Mouse (Mus musculus) liver, embryonic 13.5 days (tissue): ENCODE measurements around the gene Mtf1. TPM values are rescaled to one million over a fixed set of nuclear protein-coding genes. Genes with fewer than 3 reads are reported as not detected.

Experiments used
- ATAC-seq: fragments of 200-750 bp; cut with Nextera tagmentation; 2 replicates; pipeline ENCODE4 v1.8.0; 2017; ENCODE audit warnings: low read depth, mild to moderate bottlenecking, moderate number of reproducible peaks, moderate library complexity
- DNase-seq: peaks from one replicate; pipeline ENCODE4 v3.0.0; 2022
- H3K27ac ChIP-seq: fragments of 300-500 bp; sonication (generic); 2 replicates; pipeline ENCODE4 v1.5.1; 2015; ENCODE audit warnings: moderate library complexity, mild to moderate bottlenecking, inconsistent platforms
- H3K27me3 ChIP-seq: fragments of 300-500 bp; sonication (generic); 2 replicates; pipeline ENCODE4 v1.6.1; 2015; ENCODE audit warnings: mild to moderate bottlenecking, inconsistent platforms
- H3K36me3 ChIP-seq: fragments of 300-500 bp; sonication (generic); 2 replicates; pipeline ENCODE4 v1.6.1; 2015; ENCODE audit warnings: mild to moderate bottlenecking, inconsistent platforms
- H3K4me1 ChIP-seq: fragments of 300-500 bp; sonication (generic); replicated peaks from 2 replicates; pipeline ENCODE4 v1.6.1; 2015; ENCODE audit warnings: inconsistent platforms
- H3K4me2 ChIP-seq: fragments of 300-500 bp; sonication (generic); 2 replicates; pipeline ENCODE4 v1.6.1; 2015; ENCODE audit warnings: inconsistent platforms, mild to moderate bottlenecking, moderate library complexity
- H3K4me3 ChIP-seq: fragments of 300-500 bp; sonication (generic); replicated peaks from 2 replicates; pipeline ENCODE4 v1.5.1; 2015; ENCODE audit warnings: mild to moderate bottlenecking, inconsistent platforms
- H3K9ac ChIP-seq: fragments of 300-500 bp; sonication (generic); 2 replicates; pipeline ENCODE4 v1.6.1; 2015; ENCODE audit warnings: mild to moderate bottlenecking, inconsistent platforms
- H3K9me3 ChIP-seq: fragments of 300-500 bp; sonication (generic); replicated peaks from 2 replicates; pipeline ENCODE4 v1.6.1; 2016; ENCODE audit warnings: inconsistent platforms
- WGBS: fragments of 180-500 bp; shearing (Covaris S2); methylation state at CpG from one replicate; pipeline ENCODE4 v1.1.7; 2015; ENCODE audit not compliant: insufficient replicate concordance; 5-methylcytosine and 5-hydroxymethylcytosine counted together
- polyA plus RNA-seq: library from polyadenylated mRNA; unstranded; fragments of >200 nt; fragmentation: Nextera tagmentation; extraction: Ambion mirVana; gene quantifications from 2 replicates; pipeline ENCODE4 v1.2.1, GENCODE M21; 2015

The Mtf1 gene
- polyA plus RNA-seq, 1 experiment from 2014 or later = 14.4 TPM

DNA sequence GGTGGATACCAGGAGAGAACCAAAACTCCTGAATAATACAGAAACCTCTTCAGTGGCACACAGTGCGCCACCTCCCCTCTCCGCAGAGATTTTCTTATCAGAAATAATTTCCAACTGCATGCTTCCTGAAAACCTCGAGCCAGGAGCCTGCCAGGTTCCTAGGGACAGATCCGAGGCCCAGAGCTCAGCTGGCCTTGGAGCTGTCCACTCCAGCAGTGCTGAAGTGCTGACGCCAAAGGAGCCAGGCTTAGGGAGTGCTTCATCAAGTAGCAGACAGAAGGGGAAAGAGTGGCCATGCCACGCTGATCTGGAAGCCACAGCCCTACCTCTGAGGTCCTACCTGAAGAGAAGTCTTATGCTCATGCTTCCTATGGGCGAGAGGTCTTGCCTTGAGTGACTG, 58.5 kb downstream of the Mtf1 start:
- 6% methylated on average over 7 of the region's 7 CpGs for WGBS
- peaks cover 18% of the 10 kb centered on the region for H3K36me3 ChIP-seq
- DNase-seq = peak; percentile 45
- H3K9ac ChIP-seq = no peak overlapping the region
- H3K4me3 ChIP-seq = no peak overlapping the region
- H3K27me3 ChIP-seq = peaks cover 41% of the 10 kb centered on the region
- no peaks in the 10 kb centered on the region for H3K9me3 ChIP-seq
- H3K4me2 ChIP-seq = no peak overlapping the region
- no peaks in the 10 kb centered on the region for H3K4me1 ChIP-seq
- no peak overlapping the region for H3K27ac ChIP-seq
- ATAC-seq = no peak

DNA sequence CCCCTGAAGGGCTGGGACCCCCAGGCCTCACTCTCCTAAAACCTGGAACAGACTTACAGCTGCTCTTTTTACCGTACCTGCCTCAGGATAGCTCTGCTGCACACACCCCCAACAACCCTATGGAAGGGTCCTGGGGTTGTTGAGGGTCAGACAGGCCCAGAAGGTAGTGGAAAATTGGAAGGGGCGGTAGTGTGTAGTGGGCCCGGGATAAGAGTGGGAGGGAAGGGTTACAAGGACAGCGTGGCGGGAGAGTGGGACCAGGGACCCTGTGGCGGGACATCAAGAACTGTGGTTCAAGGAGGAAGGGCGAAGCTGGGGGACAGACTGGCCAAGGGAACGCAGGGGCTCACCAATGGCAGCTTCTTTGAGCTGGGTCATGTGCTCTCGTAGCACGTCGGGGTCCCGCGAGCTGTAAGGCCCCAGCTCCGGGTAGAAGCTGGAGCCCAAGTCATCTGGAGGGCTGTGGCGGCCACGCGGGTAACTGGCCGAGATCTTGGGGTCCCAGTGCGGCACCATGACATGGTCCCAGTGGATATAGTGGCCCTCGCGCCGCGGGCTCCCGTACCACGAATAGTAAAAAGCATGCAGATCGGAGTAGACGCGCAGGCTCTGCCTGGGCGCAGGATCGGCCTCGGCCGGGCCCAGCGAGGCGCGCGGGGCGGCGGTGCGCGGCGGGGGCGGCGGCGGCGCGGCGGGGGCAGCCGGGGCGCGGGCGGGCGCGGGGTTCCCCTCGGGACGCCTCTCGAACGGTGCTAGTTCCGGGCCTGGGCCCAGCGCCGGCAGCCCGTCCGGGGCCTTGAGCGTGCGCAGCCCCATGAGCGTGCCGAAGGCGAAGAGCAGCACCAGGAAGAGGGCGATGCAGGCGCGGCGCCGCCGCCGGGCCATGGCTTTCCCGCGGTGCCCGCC, 59.6 kb downstream of the Mtf1 start, which contains the start of gene Maneal:
Maneal (minus strand) TSS at position 889 of the 906 bp plus-strand sequence.
- peak within 1 kb of the TSS; percentile 39 for H3K4me3 ChIP-seq
- peaks cover 41% of the 10 kb centered on the region for H3K27me3 ChIP-seq
- no peak within 1 kb of the TSS for H3K9ac ChIP-seq
- no peak within 1 kb of the TSS for H3K27ac ChIP-seq
- H3K4me1 ChIP-seq = no peaks in the 10 kb centered on the region
- peaks cover 7% of the 10 kb centered on the region for H3K36me3 ChIP-seq
- no peaks in the 10 kb centered on the region for H3K9me3 ChIP-seq
- no peak for DNase-seq
- no peak for ATAC-seq
- H3K4me2 ChIP-seq = peak within 1 kb of the TSS; percentile 52
- WGBS = 6% methylated on average over 52 of the region's 77 CpGs

DNA sequence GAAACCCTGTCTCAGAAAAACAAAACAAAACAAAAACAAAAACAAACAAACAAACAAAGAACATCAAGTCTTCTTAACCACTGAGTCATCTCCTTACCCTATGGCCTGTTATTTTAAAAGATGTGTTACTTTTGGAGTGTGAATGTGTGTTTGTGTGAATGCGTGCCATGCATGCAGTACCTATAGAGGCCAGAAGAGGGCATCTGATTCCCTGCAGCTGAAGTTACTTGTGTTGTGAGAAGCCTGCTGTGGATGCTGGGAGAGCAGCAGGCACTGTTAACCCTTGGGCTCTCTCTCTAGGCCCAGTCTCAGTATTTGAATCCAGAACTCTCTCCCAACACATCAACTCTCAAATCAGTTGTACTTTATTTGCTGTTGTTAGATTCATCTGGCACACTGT, 70.8 kb downstream of the Mtf1 start:
- H3K4me1 ChIP-seq = no peaks in the 10 kb centered on the region
- H3K27me3 ChIP-seq = no peaks in the 10 kb centered on the region
- 79% methylated on average over 1 of the region's 1 CpGs for WGBS
- no peak for ATAC-seq
- no peak overlapping the region for H3K4me2 ChIP-seq
- no peak overlapping the region for H3K9ac ChIP-seq
- no peak overlapping the region for H3K27ac ChIP-seq
- 0 out of 2 replicates have a peak, but pooled peaks cover 4% of the 10 kb centered on the region for H3K9me3 ChIP-seq
- H3K36me3 ChIP-seq = no peaks in the 10 kb centered on the region
- no peak for DNase-seq
- no peak overlapping the region for H3K4me3 ChIP-seq

DNA sequence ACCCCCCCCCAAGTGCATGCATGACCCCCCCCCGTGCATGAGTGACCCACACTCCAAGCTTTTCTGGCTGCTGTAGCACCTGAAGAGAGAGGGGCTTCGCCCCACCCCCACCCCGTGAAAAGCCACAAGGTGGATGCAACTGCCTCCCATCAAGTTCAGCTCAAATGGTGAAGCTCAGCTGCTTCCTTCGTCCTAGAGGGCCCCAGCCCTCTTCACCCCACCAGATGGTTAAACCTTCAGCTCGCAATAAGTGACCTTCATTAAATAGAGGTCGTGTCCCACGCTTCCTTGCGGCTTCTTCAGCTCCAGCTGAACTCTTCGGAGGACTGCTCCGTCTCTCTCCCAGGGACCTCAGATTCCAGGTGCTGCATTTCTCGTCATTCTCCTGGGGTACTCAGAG, 78.7 kb downstream of the Mtf1 start, which contains the start of gene Epha10:
Epha10 (plus strand) TSS at position 301 of the 400 bp plus-strand sequence.
- Histone ChIP-seq H3K4me1 (peaks cover 7% of the 10 kb centered on the region; the same call in 1 of the 2 replicates), H3K4me3 (peak within 1 kb of the TSS; percentile 32), H3K27me3 (peaks cover 68% of the 10 kb centered on the region), H3K9me3 (no peaks in the 10 kb centered on the region), H3K9ac (no peak within 1 kb of the TSS), H3K36me3 (no peaks in the 10 kb centered on the region), H3K4me2 (peak within 1 kb of the TSS; percentile 43), H3K27ac (no peak within 1 kb of the TSS)
- DNase-seq = no peak
- ATAC-seq = no peak
- 7% methylated on average over 11 of the region's 11 CpGs for WGBS

DNA sequence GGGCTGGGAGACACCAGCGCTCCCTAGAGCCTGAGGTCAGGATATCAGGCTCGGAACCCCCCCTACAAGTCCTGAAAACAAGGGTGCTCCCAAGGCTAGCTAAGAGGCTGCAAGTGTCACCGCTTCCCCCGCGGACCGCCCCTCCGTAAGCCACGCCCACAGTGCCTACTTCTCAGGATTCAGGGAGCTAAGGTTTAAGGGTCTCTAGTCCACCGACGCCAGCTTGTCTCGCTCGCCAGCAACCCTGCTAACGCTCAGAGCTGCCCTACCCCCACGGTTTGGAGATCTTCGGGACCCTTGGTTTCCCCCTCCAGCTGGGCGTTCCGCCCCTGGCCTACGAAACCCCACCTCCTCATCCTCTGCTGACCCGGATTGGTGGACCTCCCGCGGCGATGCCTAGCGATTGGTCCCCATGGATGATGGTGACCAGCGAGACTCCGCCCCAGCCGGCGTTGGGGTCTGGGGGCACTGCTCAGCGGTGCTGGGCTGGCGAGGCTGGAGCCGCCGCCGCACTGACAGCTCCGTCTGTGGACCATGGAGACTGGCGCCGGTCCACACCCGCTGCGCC, 79.5 kb downstream of the Mtf1 start:
- peak overlapping the region; percentile 43 for H3K4me2 ChIP-seq
- no peak for ATAC-seq
- peaks cover 7% of the 10 kb centered on the region; the same call in 1 of the 2 replicates for H3K4me1 ChIP-seq
- H3K9me3 ChIP-seq = no peaks in the 10 kb centered on the region
- DNase-seq = no peak
- no peaks in the 10 kb centered on the region for H3K36me3 ChIP-seq
- H3K27ac ChIP-seq = no peak overlapping the region
- H3K9ac ChIP-seq = no peak overlapping the region
- H3K27me3 ChIP-seq = peaks cover 77% of the 10 kb centered on the region
- 2% methylated on average over 37 of the region's 37 CpGs for WGBS
- peak overlapping the region; percentile 32 for H3K4me3 ChIP-seq

DNA sequence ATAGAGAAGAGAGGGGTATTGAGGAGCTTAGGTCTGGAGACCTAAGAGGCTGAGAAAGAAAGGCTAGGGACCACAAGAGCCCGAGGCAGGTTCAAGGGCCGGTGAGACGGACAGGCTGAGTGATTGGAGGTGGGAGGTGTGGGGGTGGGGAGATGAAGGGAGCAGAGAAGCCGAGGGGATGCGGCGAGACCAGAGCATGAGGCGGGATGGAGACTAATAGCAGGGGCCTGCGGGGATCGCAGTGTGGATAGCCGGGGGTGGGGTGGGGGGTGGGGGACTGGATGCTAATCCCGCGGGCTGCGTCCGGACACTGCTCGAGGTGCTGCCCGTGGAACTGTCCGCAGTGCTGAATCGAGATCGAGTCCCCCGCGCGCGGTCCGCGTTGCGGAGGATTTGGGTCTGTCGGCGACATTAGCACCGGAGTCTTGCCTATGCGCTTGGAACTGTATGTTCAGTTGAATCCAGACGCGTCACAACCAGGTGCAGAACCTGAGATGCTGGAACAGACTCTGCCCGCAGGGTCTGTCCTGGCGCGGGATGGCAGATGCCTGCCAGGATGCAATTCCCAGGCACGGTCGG, 80.3 kb downstream of the Mtf1 start:
- Histone ChIP-seq H3K36me3 (no peaks in the 10 kb centered on the region), H3K9ac (no peak overlapping the region), H3K4me1 (peaks cover 7% of the 10 kb centered on the region; the same call in 1 of the 2 replicates), H3K9me3 (no peaks in the 10 kb centered on the region), H3K27ac (no peak overlapping the region), H3K4me3 (no peak overlapping the region), H3K27me3 (peaks cover 82% of the 10 kb centered on the region), H3K4me2 (no peak overlapping the region)
- ATAC-seq (no peak), DNase-seq (no peak)
- WGBS = 3% methylated on average over 37 of the region's 37 CpGs

DNA sequence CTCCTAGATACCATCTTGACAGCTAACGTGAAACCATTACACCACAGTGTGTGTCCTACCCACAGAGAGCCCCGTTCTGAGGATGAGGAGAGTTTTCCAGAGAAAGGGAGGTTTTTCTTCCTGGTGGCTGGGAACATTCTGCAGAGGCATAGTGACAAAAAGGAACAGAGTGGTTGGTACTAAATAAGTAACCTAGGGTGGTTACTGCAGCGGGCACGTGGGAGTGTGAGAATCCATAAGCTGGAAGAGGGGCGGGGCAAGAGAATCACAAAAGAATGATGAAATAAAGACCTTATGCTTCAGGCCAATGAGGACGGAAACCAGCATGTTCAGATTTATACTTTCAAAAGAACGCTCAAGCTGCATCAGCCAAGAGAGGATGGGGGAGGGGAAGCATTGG, 86.8 kb downstream of the Mtf1 start:
- no peak overlapping the region for H3K4me2 ChIP-seq
- H3K4me1 ChIP-seq = no peaks in the 10 kb centered on the region
- no peaks in the 10 kb centered on the region for H3K36me3 ChIP-seq
- DNase-seq = no peak
- H3K27me3 ChIP-seq = peaks cover 85% of the 10 kb centered on the region
- no peak overlapping the region for H3K27ac ChIP-seq
- H3K9ac ChIP-seq = no peak overlapping the region
- 50% methylated on average over 7 of the region's 7 CpGs for WGBS
- H3K9me3 ChIP-seq = no peaks in the 10 kb centered on the region
- no peak for ATAC-seq
- H3K4me3 ChIP-seq = no peak overlapping the region

DNA sequence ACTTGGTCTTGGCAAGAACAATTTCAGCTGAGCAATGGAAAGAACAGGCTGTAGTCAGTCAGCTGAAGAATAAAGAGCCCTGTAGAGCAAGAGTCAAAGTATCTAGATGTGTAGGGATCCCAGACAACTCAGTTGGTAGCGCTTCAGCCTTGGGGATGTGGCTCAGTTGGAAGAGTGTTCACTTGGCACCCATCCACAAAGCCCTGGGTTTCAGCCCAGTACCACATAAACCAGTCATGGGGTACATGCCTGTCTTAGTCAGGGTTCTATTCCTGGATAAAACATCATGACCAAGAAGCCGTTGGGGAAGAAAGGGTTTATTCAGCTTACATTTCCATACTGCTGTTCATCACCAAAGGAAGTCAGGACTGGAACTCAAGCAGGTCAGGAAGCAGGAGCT, 88.0 kb downstream of the Mtf1 start:
- Histone ChIP-seq H3K9me3 (no peaks in the 10 kb centered on the region), H3K27me3 (peaks cover 86% of the 10 kb centered on the region)

DNA sequence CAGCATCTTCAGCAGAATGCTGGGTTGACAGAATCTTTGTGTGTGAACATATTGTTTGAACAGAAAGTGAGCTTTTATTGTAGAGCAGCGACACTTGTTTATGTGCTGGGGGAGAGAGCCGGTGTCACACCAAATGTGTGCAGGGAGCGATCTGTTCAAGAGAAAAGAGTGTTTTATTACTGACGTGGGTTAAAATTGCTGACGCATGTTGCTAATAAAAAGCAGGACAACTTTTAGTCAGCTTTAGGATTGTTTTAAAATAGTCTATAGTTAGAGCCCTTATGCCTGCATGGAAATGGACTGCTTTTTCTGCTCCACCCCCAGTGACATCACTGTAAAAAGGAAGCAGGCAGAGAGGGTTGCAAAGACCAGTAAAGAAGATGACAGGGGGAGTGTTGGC, 88.9 kb downstream of the Mtf1 start:
- Histone ChIP-seq H3K27me3 (peaks cover 88% of the 10 kb centered on the region), H3K36me3 (no peaks in the 10 kb centered on the region), H3K9me3 (no peaks in the 10 kb centered on the region), H3K4me3 (no peak overlapping the region), H3K9ac (no peak overlapping the region), H3K27ac (no peak overlapping the region), H3K4me2 (no peak overlapping the region), H3K4me1 (0 out of 2 replicates have a peak, but pooled peaks cover 5% of the 10 kb centered on the region)
- ATAC-seq (no peak), DNase-seq (no peak)
- 55% methylated on average over 5 of the region's 5 CpGs for WGBS

More for the DNA sequence above, 88.0 kb downstream of the Mtf1 start:
- H3K4me3 ChIP-seq = no peak overlapping the region
- no peak overlapping the region for H3K27ac ChIP-seq
- ATAC-seq (no peak), DNase-seq (no peak)
- no peak overlapping the region for H3K4me2 ChIP-seq
- H3K9ac ChIP-seq = no peak overlapping the region
- H3K36me3 ChIP-seq = no peaks in the 10 kb centered on the region
- H3K4me1 ChIP-seq = 0 out of 2 replicates have a peak, but pooled peaks cover 3% of the 10 kb centered on the region
- 68% methylated on average over 2 of the region's 2 CpGs for WGBS

DNA sequence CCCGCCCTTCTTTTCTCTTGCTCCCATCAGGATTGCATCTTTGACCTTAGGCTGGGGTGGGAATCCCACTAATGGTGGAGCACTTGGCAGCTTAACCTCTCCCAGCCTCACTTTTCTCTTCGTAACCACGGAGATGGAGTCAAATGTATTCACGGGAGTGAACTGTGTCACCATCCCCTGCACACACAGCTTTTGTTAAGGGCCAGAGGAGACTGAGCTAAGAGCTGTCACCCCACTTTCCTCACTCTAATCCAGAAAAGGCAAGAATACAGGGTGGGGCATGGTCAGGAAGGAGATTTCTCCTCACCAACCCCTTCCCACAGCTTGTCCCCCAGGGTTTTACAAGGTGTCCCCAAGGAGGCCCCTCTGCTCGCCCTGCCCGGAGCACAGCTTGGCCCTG, 91.9 kb downstream of the Mtf1 start:
- H3K4me2 ChIP-seq = no peak overlapping the region
- no peak overlapping the region for H3K9ac ChIP-seq
- ATAC-seq = no peak
- no peak overlapping the region for H3K27ac ChIP-seq
- 0 out of 2 replicates have a peak, but pooled peaks cover 5% of the 10 kb centered on the region for H3K4me1 ChIP-seq
- H3K36me3 ChIP-seq = no peaks in the 10 kb centered on the region
- 35% methylated on average over 6 of the region's 6 CpGs for WGBS
- H3K27me3 ChIP-seq = peaks cover 85% of the 10 kb centered on the region
- no peaks in the 10 kb centered on the region for H3K9me3 ChIP-seq
- no peak overlapping the region for H3K4me3 ChIP-seq
- no peak for DNase-seq
